Mouse (Mus musculus) G1E (cell line): ENCODE results near the gene Rtp3.

Experiments
- CTCF ChIP-seq: IDR thresholded peaks from 2 replicates; pipeline ENCODE4 v1.5.1; 2012; ENCODE audit warnings: low read depth, low read length, inconsistent platforms, mixed read lengths
- GATA1 ChIP-seq: IDR thresholded peaks from 2 replicates; pipeline ENCODE4 v1.6.1; 2012; ENCODE audit warnings: borderline replicate concordance, low read length, inconsistent platforms, mixed read lengths
- TAL1 ChIP-seq: conservative IDR thresholded peaks from 2 replicates; pipeline ENCODE4 v1.6.1; 2012; ENCODE audit warnings: low read depth, low read length, inconsistent platforms, mixed read lengths

DNA sequence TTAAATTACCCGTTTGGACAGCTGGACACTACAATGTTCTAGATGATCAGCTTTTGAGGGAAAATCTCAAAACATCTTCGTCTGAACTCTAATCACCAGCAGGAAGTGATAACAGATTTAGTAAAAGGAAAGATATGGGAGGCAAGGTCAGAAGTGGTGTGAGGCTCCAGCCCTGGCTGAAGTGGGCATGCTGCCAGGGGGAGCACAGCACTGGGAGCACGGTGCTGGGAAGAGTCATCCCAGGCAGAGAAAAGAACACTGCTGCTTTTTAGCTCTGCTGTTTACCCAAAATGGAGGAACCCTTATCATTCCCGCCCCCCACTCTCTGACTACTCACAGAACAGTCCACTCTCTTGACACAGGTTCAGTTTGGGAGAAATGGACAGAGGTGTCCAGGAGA, 49.6 kb upstream of the Rtp3 start:
- TF ChIP-seq CTCF (no peak), GATA1 (no peak), TAL1 (no peak)
